Mouse (Mus musculus) myocyte (in vitro differentiated cells): Measurements from ENCODE around the gene Slc41a2. TPM values are rescaled to one million over a fixed set of nuclear protein-coding genes. Genes with fewer than 3 reads are reported as not detected.
A peak's percentile ranks its signal among the peaks of the same experiment; 100 is the strongest.

ENCODE experiments used
- H3K27me3 ChIP-seq: one replicate; pipeline ENCODE4 v1.6.1; 2011; ENCODE audit not compliant: control insufficient read depth, insufficient read depth, insufficient read length
- H3K36me3 ChIP-seq: one replicate; pipeline ENCODE4 v1.6.1; 2011; ENCODE audit not compliant: control insufficient read depth, insufficient read depth
- H3K4me2 ChIP-seq: one replicate; pipeline ENCODE4 v1.6.1; 2011; ENCODE audit warnings: low read depth, control low read depth
- H3K4me3 ChIP-seq: one replicate; pipeline ENCODE4 v1.5.1; 2011; ENCODE audit warnings: mild to moderate bottlenecking, control low read depth, moderate library complexity
- H3K79me2 ChIP-seq: one replicate; pipeline ENCODE4 v1.6.1; 2011; ENCODE audit not compliant: control insufficient read depth, insufficient read depth
- H3ac ChIP-seq: one replicate; pipeline ENCODE4 v1.6.1; 2011; ENCODE audit not compliant: control insufficient read depth, insufficient read length
- CEBPB ChIP-seq: IDR thresholded peaks from 2 replicates; pipeline ENCODE4 v1.6.1; 2011; ENCODE audit warnings: mild to moderate bottlenecking, moderate library complexity; ENCODE audit not compliant: poor library complexity, insufficient read depth, severe bottlenecking
- E2F4 ChIP-seq: IDR thresholded peaks from one replicate; pipeline ENCODE4 v1.6.1; 2011; ENCODE audit warnings: mild to moderate bottlenecking, control low read depth, moderate library complexity; ENCODE audit not compliant: insufficient read depth
- MAX ChIP-seq: IDR thresholded peaks from one replicate; pipeline ENCODE4 v1.6.1; 2011; ENCODE audit warnings: low read depth, mild to moderate bottlenecking, control low read depth
- MYOD1 ChIP-seq, 3 experiments: IDR thresholded peaks; one replicate each; pipeline ENCODE4 v1.6.1; 2011; ENCODE audit warnings: control low read depth in 2 of 3, low read depth in 2 of 3, mild to moderate bottlenecking in 2 of 3, moderate library complexity in 1 of 3; ENCODE audit not compliant: insufficient read length in 2 of 3, control insufficient read depth in 1 of 3
- MYOG ChIP-seq, 3 experiments: IDR thresholded peaks; one replicate each; pipeline ENCODE4 v1.6.1; 2011; ENCODE audit warnings: control low read depth in 2 of 3, low read depth in 2 of 3, mild to moderate bottlenecking in 2 of 3; ENCODE audit not compliant: insufficient read length in 2 of 3, control insufficient read depth in 1 of 3, insufficient read depth in 1 of 3
- POLR2A ChIP-seq: IDR thresholded peaks from one replicate; pipeline ENCODE4 v1.6.1; 2011; ENCODE audit warnings: low read depth, mild to moderate bottlenecking, control low read depth, moderate library complexity; ENCODE audit not compliant: insufficient read length
- POLR2AphosphoS2 ChIP-seq: IDR thresholded peaks from one replicate; pipeline ENCODE4 v1.6.1; 2011; ENCODE audit warnings: low read depth, control low read depth; ENCODE audit not compliant: insufficient read length
- REST ChIP-seq: IDR thresholded peaks from one replicate; pipeline ENCODE4 v1.6.1; 2011; ENCODE audit warnings: mild to moderate bottlenecking, control low read depth, moderate library complexity; ENCODE audit not compliant: insufficient read depth, insufficient read length
- SRF ChIP-seq: IDR thresholded peaks from one replicate; pipeline ENCODE4 v1.6.1; 2011; ENCODE audit warnings: low read depth; ENCODE audit not compliant: control insufficient read depth, insufficient read length
- TCF12 ChIP-seq: IDR thresholded peaks from one replicate; pipeline ENCODE4 v1.6.1; 2011; ENCODE audit warnings: mild to moderate bottlenecking, control low read depth; ENCODE audit not compliant: poor library complexity, insufficient read depth, severe bottlenecking
- TCF3 ChIP-seq: IDR thresholded peaks from one replicate; pipeline ENCODE4 v1.6.1; 2011; ENCODE audit warnings: low read depth, control low read depth; ENCODE audit not compliant: insufficient read length
- USF1 ChIP-seq: IDR thresholded peaks from one replicate; pipeline ENCODE4 v1.6.1; 2011; ENCODE audit warnings: low read depth, mild to moderate bottlenecking, control low read depth, moderate library complexity
- polyA plus RNA-seq: library from polyadenylated mRNA; unstranded; fragments of >200 nt; fragmentation: generic; extraction: Trizol; gene quantifications from one replicate; pipeline ENCODE4 v1.2.1, GENCODE M21; 2012; ENCODE audit warnings: missing spikeins

Gene Slc41a2
- polyA plus RNA-seq, 1 experiment: 5.3 TPM

- TF ChIP-seq REST (no peak), MYOD1 (IDR thresholded peaks at IDR 0.05; ENCODE audit: control insufficient read depth in 1 of 3, insufficient read length in 2 of 3, low read depth in 2 of 3) (peak in 1 of 3 experiments; percentile 36), SRF (no peak), POLR2A (no peak)
- no peaks in the 10 kb centered on the region for H3K36me3 ChIP-seq
- H3K4me2 ChIP-seq: peak overlapping the region; percentile 0
- H3K79me2 ChIP-seq: no peaks in the 10 kb centered on the region
- H3K4me3 ChIP-seq: no peak overlapping the region
- H3K27me3 ChIP-seq: no peaks in the 10 kb centered on the region
- H3ac ChIP-seq: no peak overlapping the region
Observed at GRCm38 (mm10) chr10:83343171-83343570, 5.5 kb upstream of the Slc41a2 start.

- no peaks in the 10 kb centered on the region for H3K27me3 ChIP-seq
- H3K4me2 ChIP-seq: no peak overlapping the region
- H3ac ChIP-seq: no peak overlapping the region
- peaks cover 7% of the 10 kb centered on the region for H3K79me2 ChIP-seq
- H3K36me3 ChIP-seq: no peaks in the 10 kb centered on the region
- no peak overlapping the region for H3K4me3 ChIP-seq
- no peak for TF ChIP-seq MYOG (IDR thresholded peaks at IDR 0.05; ENCODE audit: control insufficient read depth in 1 of 3, insufficient read depth in 1 of 3, insufficient read length in 2 of 3, low read depth in 2 of 3)
- no peak for TF ChIP-seq MAX
- no peak for TF ChIP-seq CEBPB
- TF ChIP-seq POLR2A: no peak
Observed at GRCm38 (mm10) chr10:83341226-83341625, 3.5 kb upstream of the Slc41a2 start.

- H3K27me3 ChIP-seq: no peaks in the 10 kb centered on the region
Observed at GRCm38 (mm10) chr10:83337971-83338598, 403 bp upstream of the Slc41a2 start.

GRCm38 (mm10) chr10:83336336-83336735 lies 1.3 kb downstream of the Slc41a2 start:
- no peaks in the 10 kb centered on the region for H3K36me3 ChIP-seq
- H3K4me3 ChIP-seq: peak overlapping the region; percentile 31
- TF ChIP-seq USF1: no peak
- TF ChIP-seq POLR2AphosphoS2: no peak
- no peak for TF ChIP-seq SRF
- no peak for TF ChIP-seq MAX
- no peak for TF ChIP-seq MYOG (IDR thresholded peaks at IDR 0.05; ENCODE audit: control insufficient read depth in 1 of 3, insufficient read depth in 1 of 3, insufficient read length in 2 of 3, low read depth in 2 of 3)
- no peak for TF ChIP-seq MYOD1 (IDR thresholded peaks at IDR 0.05; ENCODE audit: control insufficient read depth in 1 of 3, insufficient read length in 2 of 3, low read depth in 2 of 3)
- TF ChIP-seq TCF3: no peak
- TF ChIP-seq POLR2A: no peak
- no peak for TF ChIP-seq E2F4
- no peak for TF ChIP-seq TCF12
- TF ChIP-seq CEBPB: no peak
- no peak for TF ChIP-seq REST
- peaks cover 19% of the 10 kb centered on the region for H3K79me2 ChIP-seq
- H3K27me3 ChIP-seq: no peaks in the 10 kb centered on the region
- no peak overlapping the region for H3ac ChIP-seq
- peak overlapping the region; percentile 61 for H3K4me2 ChIP-seq

More at GRCm38 (mm10) chr10:83337971-83338598, 403 bp upstream of the Slc41a2 start:
- H3K36me3 ChIP-seq: no peaks in the 10 kb centered on the region
- H3K4me2 ChIP-seq: peak overlapping the region; percentile 80
- H3K79me2 ChIP-seq: peaks cover 19% of the 10 kb centered on the region
- peak overlapping the region; percentile 13 for H3ac ChIP-seq
- TF ChIP-seq REST (no peak), USF1 (no peak), MYOG (IDR thresholded peaks at IDR 0.05; ENCODE audit: control insufficient read depth in 1 of 3, insufficient read depth in 1 of 3, insufficient read length in 2 of 3, low read depth in 2 of 3) (peak in 1 of 3 experiments; percentile 0), TCF12 (no peak), SRF (no peak), POLR2AphosphoS2 (no peak), E2F4 (no peak), MYOD1 (IDR thresholded peaks at IDR 0.05; ENCODE audit: control insufficient read depth in 1 of 3, insufficient read length in 2 of 3, low read depth in 2 of 3) (peak in 1 of 3 experiments; percentile 0)
- H3K4me3 ChIP-seq: peak overlapping the region; percentile 31

- H3K4me2 ChIP-seq: no peak overlapping the region
- H3K36me3 ChIP-seq: no peaks in the 10 kb centered on the region
- H3K79me2 ChIP-seq: peaks cover 19% of the 10 kb centered on the region
- no peak overlapping the region for H3K4me3 ChIP-seq
- H3K27me3 ChIP-seq: no peaks in the 10 kb centered on the region
- no peak overlapping the region for H3ac ChIP-seq
- TF ChIP-seq TCF3: no peak
- no peak for TF ChIP-seq CEBPB
- TF ChIP-seq TCF12: no peak
- TF ChIP-seq POLR2A: no peak
- no peak for TF ChIP-seq REST
Observed at GRCm38 (mm10) chr10:83332581-83332980, 5.1 kb downstream of the Slc41a2 start.
